Mouse (Mus musculus) right cerebral cortex, adult 18-20 months (tissue): Measurements from ENCODE around the gene Man1c1.

Source experiments
- DNase-seq: peaks from one replicate; pipeline ENCODE4 v3.0.0; 2022; ENCODE audit warnings: mixed read lengths

Man1c1 gene

GRCm38 (mm10) chr4:134673151-134673550 is 30.9 kb downstream of the Man1c1 start:
- no peak for DNase-seq

DNA sequence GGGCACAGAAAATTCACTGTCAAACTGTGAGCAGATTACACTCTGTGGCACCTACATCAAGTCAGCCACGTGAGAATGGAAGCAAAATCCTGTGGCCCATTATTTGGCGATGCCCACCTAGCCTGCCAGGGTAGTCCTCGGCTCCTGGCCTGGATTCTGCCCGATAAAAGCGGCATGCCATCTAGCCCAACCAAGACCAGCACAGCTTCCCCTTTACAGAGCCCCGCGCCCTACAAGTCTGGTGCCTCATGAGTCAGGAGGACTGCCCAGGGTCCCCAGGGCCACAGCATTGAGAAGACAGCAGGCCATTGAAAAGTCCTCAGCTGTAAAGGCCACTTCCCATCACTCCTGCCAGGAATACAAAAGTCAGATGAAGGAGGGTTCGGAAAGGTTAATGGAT is 31.8 kb downstream of the Man1c1 start:
- no peak for DNase-seq

GRCm38 (mm10) chr4:134671660-134672173 is 32.4 kb downstream of the Man1c1 start:
- DNase-seq = no peak

DNA sequence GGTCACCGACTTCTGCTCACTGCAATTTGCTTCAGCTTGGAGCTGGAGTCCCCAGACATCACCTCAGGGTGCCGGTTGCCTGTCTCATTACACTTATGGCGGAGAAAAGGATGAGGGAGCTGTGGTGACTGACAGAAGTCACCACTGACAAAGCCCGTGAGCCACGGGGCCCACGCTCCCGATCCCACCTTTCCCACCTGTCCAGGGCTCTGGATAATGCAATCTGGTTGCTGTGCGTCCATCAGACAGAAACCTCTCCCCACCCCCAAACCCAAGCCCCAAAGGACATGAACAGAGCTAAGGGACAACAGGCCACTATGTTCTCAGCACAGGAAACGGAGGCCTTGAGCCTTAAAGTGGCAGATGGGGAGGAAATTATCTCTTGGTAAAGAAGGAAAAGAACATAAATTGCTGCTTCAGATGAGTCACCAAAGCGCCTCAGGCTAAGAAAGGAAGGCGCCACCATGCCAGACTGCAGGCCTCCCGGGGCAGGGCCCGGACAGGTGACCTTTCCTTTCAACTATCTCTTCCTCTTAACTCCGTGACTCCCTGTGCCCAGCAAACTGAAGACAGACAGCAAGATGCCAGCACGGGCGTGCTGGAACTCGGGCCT is 34.2 kb downstream of the Man1c1 start:
- no peak for DNase-seq

DNA sequence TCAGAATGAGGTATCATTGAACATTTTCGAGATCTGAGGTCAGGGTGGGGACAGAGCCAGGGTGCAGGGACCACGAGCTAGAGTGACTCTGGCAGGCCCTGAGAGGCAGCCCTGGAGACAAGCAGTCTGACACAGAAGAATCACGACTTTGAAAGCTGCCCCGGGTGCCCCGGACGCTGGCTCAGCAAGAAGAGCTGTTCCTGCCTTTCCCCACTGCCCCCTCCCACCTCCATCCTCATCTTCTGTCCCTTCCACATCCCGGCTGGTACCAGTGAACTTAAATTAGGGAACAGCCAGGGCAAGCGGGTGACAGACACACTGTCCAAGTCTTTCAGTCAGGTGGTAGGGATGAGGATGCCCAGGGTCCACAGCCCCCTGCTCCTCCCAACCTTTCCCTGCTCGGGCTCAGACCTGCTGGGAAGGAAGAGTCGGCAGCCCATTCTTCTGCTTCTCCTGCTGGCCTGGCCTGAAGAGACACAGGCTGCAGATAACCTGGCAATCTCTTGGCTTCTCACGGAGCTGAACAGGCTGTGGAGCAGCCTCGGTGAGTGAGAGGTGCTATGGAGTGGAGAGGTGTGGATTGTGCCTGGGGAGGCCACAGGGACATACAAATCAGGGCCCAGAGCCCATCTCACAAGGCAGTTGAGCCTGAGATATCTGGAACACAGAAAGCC is 35.6 kb downstream of the Man1c1 start:
- no peak for DNase-seq

GRCm38 (mm10) chr4:134666391-134666790 is 37.7 kb downstream of the Man1c1 start:
- no peak for DNase-seq

GRCm38 (mm10) chr4:134663052-134663451 is 41.0 kb downstream of the Man1c1 start:
- no peak for DNase-seq

- DNase-seq = peak; percentile 49
These were observed 43.4 kb downstream of the Man1c1 start for GRCm38 (mm10) chr4:134660630-134661183.

DNA sequence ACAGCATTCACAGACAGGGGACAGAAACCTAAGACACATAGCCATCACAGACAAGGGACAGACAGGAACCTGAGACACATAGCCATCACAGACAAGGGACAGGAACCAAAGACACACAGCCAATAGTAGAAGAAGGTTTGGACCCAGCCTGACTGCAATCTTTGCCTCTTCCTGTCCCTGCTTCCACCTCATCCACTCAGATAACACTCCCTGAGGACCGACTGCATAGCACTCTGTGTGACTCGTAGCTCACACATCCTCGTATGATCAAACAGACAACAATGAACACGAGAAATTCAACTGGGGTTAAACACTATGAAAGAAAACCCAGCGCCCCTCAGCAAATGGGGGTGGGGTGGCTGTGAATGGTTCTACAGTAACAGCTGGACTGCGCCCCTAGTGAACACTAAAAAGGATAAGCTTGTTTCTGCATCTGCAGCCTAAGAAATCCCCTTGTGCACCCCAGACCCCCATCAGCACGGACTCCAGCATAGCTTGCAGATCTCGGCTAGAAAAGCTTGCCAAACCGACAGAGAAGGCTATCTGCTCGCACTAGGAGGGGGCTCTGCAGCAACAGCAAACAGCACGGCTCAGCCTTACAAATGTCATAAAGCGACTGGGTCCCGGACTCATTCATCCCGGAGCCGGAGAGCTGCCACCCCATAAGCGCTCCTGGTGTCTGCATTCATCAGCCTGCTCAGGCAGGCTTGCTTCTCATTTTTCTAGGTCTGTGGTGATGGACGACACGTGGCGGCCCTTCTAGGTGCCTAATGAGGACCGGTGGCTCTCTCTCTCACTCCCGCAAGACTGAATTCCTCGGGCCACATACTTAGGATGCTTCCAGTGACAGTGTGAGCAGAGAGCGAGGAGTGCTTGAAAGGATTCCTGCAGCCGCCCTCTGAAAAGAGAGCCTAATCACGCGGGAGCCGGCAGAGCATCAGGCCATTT is 44.5 kb downstream of the Man1c1 start:
- DNase-seq = no peak

- no peak for DNase-seq
These were observed 46.6 kb downstream of the Man1c1 start for GRCm38 (mm10) chr4:134657473-134657872.

DNA sequence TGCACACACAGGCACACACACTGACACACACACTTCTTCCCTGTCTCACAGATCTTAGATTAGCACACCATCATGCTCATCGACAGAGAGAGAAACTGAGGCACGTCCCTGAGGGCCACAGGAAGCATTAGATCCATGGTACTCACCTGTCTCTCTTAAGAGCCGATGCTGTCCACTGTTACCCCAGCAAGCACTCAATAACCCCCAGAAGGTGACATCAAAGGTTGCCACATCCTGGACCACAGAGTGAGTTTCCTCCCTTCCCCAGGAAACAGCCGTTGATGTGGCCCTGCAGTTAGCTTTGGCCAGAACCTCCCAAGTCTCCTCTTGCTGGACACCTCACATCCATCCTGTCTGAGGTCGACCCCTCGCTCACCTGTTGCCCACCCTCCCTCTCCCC is 49.7 kb downstream of the Man1c1 start:
- DNase-seq = no peak

DNA sequence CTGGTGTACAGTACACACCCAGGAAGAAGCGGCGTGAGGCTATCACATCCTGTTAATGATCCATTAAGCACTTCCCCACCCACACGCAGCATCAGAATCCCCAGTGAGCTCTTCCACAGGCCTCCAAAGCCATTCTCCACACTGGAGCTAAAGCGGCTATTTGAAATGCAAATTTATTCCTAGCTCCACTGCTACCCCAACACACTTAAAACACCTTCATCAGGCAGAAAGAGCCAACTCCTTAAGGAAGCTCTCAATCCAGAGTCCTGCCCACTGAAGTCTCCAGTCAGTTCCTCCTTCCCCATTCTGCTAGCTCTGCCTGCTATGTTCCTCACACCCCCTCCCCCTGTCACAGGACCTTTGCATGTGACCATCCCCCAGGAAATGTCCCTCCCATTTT is 51.4 kb downstream of the Man1c1 start:
- peak; percentile 31 for DNase-seq

DNA sequence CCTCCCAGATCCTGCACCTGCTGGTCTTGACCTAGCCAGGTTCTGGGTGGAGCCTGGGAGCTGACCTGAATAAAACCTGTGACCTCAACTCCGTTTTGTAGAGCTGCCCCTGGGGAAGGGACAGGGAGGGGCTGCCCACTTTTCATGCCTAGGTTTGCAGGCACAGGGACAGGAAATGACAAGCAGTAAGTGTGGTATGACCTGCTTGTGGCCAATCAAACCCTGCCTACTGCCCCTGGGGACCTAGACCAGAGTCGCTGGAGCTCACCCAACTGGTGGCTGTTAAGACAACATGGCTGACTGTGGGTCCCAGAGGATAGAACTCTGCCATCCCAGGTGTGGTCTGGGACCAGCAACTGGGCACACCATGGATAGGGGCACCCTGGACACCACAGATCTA is 51.9 kb downstream of the Man1c1 start:
- no peak for DNase-seq

DNA sequence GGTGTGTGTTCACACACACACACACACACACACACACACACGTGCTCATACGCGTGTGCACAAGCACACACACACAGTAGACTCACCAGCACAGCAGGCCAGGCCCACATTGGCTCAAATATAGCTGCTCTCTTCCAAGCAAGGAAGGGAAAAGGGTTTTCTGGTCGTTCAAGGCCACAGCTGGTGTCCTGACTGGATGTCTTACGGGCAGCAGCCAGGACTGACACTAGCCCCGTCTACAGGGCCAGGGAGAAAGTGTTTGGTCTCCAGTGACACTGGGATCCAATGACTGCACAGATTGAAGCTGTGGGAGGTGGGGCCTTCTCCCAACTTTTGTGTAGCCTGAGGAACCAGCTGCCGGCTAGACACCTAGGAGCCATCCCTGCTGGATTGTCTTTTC is 52.7 kb downstream of the Man1c1 start:
- DNase-seq = no peak

DNA sequence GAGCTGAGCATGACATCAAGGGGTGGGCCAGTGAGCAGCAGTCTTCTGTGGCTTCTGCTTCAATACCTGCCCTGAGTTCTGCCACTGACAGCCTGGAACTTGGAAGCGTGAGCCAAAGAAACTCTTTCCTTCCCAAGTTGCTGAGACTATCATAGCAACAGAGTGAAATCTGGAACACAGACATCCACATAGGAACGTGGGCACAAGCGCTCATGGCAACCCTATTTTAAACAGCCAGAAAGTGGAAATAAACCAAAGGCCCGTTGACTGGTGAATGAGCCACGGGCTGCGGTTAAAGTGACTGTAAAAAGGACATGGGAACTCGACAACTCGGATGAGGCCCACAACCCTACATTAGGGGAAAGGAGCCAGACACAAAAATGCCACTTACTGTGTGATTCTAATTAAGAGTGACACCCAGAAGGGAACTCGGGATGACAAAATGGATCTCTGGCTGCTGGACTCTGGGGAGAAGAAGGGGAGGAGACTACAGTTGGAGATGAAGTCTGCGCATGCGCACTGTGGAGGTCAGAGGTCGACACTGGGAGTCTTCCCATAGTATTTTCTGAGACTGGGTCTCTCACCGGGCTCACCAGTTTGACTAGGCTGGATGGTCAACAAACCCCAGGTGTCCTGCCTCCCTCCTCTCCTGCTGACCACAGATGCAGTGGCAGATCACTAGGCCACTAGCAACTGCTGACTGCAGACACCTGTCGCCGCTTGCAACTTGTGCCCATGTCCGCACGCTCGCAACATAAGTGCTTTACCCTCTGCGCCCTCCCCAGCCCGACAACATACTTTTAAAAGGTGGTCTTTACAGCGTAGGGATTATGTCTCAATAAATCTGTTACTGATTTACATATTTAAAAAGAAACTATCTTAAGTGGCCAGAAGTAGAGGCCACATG is 58.8 kb downstream of the Man1c1 start:
- DNase-seq = peak; percentile 64

DNA sequence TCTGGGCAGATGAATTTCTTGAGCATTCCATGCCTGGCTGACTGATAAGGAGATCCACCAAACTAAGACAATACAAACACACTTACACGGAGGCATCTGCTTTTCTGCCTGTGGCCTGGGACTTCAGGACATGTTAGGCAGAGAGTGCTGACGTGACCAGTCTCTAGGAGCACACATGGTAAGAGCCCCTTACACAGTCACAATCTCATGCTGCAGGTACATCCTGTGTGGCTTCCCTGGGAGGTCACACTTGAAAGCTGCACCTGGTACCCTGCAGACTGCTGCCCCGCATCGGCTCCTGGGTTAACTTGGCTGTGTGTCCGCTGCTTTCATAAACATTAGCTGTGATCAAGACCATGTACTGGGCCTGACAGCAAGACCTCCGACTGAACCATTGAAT is 59.7 kb downstream of the Man1c1 start:
- DNase-seq = no peak

DNA sequence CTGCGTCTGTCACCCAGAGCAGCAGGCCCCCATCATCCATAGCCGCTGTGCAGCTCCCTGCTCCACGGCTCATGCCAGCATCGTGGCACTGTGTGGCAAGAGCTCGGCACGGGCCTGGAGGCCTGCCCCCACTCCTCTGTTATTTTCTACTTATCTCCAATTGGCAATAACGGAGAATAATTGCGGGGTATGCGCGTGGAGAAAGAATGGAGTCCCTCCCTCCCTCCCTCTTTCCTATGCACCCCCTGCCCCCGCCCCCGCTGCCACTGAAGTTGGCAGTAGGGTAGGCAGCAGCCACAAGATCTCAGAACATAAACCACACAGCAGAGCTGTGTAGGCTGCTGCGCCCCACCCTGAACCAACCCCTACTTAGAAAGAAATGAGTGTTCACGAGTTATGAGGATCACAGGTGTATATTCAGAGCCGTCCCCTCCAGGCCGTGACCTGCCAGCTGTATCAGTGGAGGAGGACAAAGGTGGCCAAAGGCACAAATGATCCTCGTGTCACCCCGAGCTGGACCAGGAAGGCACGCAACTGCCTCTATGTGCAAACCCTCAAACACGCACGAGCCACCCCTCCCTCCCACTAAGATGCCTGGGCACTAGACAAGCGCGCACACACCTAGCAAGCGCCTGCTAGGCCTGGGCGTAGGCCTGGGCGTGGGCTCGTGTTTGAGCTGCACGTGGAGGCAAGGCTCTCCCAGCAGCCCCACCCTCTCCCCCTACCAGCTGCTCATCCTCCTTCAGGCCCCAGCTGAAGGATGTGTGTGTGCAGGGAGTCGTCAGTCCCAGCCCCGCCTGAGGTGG is 62.2 kb downstream of the Man1c1 start:
- DNase-seq = peak; percentile 71

DNA sequence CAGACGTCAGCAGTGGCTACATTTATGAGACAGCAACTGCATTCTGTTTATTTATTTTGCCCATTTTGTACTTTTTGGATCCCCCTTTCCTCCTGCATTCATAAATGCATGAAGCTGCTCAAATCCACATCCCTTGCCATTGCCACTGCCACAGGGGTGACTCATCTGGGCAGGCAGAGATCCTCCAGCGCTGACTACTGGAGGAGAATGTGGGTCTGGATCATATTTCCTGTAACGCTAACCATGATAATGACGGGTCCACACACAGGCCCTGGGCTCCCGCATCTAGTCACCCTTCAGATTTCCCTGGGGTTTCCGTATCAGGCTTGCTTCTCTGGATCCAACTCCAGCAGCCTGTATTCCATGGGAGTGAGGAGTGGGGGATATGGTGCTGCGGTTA is 64.8 kb downstream of the Man1c1 start:
- no peak for DNase-seq

DNA sequence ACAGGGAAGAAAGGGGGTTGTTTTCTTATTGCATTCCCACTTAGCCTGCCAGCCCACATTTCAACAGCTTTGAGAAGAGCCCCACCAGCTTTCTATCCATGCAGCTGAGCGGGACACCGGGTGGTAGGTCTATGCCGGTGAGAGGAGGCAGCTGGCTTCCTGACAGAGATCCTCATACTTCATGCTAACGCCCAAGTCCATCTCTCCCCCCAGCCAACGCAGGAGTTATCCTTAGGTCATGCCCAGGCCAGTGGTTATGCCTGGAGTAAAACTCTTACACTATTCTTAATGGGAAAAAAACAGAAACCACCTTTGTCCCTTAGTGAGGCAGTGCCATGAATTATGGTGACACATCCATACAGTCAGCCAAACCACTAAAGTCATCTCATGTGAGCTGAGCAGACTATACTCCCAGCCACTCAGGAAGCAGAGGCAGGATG is 66.0 kb downstream of the Man1c1 start:
- DNase-seq = no peak

DNA sequence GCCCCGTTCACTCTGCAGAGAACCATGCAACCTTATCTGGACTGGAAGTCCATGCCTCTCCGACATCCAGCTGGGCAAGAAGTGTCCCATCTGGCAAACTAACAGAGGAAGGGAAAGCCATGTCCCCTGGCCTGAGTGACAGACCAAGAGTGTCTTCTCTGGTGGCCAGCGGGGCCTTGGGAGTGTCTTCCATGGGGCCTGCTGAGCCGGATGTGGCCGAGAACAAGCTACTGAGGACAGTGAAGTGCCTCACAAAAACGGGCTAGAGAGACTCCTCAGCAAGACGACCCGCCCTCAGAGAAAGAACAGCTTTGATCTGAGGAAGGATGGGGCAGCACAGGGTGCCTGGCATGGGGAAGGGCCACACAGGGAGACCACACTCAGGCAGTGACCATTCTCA is 67.7 kb downstream of the Man1c1 start:
- DNase-seq = no peak

GRCm38 (mm10) chr4:134634001-134634400 is 70.1 kb downstream of the Man1c1 start:
- no peak for DNase-seq
